Mouse (Mus musculus): Measurements from ENCODE around the gene Dock9.

GRCm38 (mm10) chr14:121706482-121706901 is 91.1 kb downstream of the Dock9 start:
- TF ChIP-seq GATA1 (IDR thresholded peaks at IDR 0.05; ENCODE audit: low read length) (no peak), TAL1 (IDR thresholded peaks at IDR 0.05; ENCODE audit: low read length) (no peak)

Data from erythroblast, embryonic 14.5 days (primary cell).